Mouse (Mus musculus) neural tube, embryonic 13.5 days (tissue): ENCODE measurements at regions not wholly inside any gene's neighbourhood (a gene's known extent, or its start where the extent isn't known, plus 50 kb on each side); places are given as distances from the start of the nearest gene placed in this dataset.

Experiments
- ATAC-seq: fragments of 200-750 bp; cut with Nextera tagmentation; 2 replicates; pipeline ENCODE4 v1.8.0; 2017; ENCODE audit warnings: low read depth, mild to moderate bottlenecking, moderate TSS enrichment, moderate library complexity
- H3K27ac ChIP-seq: fragments of 300-500 bp; sonication (generic); replicated peaks from 2 replicates; pipeline ENCODE4 v1.5.1; 2015; ENCODE audit warnings: moderate library complexity, mild to moderate bottlenecking, inconsistent platforms
- H3K27me3 ChIP-seq: fragments of 300-500 bp; sonication (generic); 2 replicates; pipeline ENCODE4 v1.6.1; 2015; ENCODE audit warnings: mild to moderate bottlenecking, inconsistent platforms
- H3K36me3 ChIP-seq: fragments of 300-500 bp; sonication (generic); 2 replicates; pipeline ENCODE4 v1.6.1; 2015; ENCODE audit warnings: mild to moderate bottlenecking, inconsistent platforms
- H3K4me1 ChIP-seq: fragments of 300-500 bp; sonication (generic); replicated peaks from 2 replicates; pipeline ENCODE4 v1.6.1; 2015; ENCODE audit warnings: inconsistent platforms
- H3K4me2 ChIP-seq: fragments of 300-500 bp; sonication (generic); 2 replicates; pipeline ENCODE4 v1.6.1; 2015; ENCODE audit warnings: inconsistent platforms, mild to moderate bottlenecking, moderate library complexity
- H3K4me3 ChIP-seq: fragments of 300-500 bp; sonication (generic); 2 replicates; pipeline ENCODE4 v1.5.1; 2015; ENCODE audit warnings: mild to moderate bottlenecking, inconsistent platforms
- H3K9ac ChIP-seq: fragments of 300-500 bp; sonication (generic); 2 replicates; pipeline ENCODE4 v1.6.1; 2015; ENCODE audit warnings: moderate library complexity, mild to moderate bottlenecking, inconsistent platforms
- H3K9me3 ChIP-seq: fragments of 300-500 bp; sonication (generic); 2 replicates; pipeline ENCODE4 v1.6.1; 2016; ENCODE audit warnings: inconsistent platforms
- WGBS: fragments of 180-500 bp; shearing (Covaris S2); methylation state at CpG from one replicate; pipeline ENCODE4 v1.1.7; 2015; 5-methylcytosine and 5-hydroxymethylcytosine counted together

- 17% methylated on average over 15 of the region's 15 CpGs for WGBS
- peak; percentile 63; the same call in 1 of the 2 replicates for ATAC-seq
- Histone ChIP-seq H3K9ac (no peak overlapping the region), H3K4me3 (no peak overlapping the region), H3K27ac (no peak overlapping the region), H3K4me1 (peaks cover 15% of the 10 kb centered on the region), H3K36me3 (no peaks in the 10 kb centered on the region), H3K9me3 (no peaks in the 10 kb centered on the region), H3K27me3 (peaks cover 4% of the 10 kb centered on the region; the same call in 1 of the 2 replicates), H3K4me2 (no peak overlapping the region; the same call in 1 of the 2 replicates)
These were observed 54.9 kb upstream of the Chst1 start for GRCm38 (mm10) chr2:92544364-92545151.

- no peak for ATAC-seq
- Histone ChIP-seq H3K9me3 (no peaks in the 10 kb centered on the region), H3K36me3 (no peaks in the 10 kb centered on the region), H3K27ac (no peak overlapping the region), H3K9ac (no peak overlapping the region), H3K4me3 (no peak overlapping the region), H3K27me3 (peaks cover 4% of the 10 kb centered on the region; the same call in 1 of the 2 replicates), H3K4me1 (peaks cover 15% of the 10 kb centered on the region), H3K4me2 (no peak overlapping the region)
- WGBS: 62% methylated on average over 5 of the region's 5 CpGs
These were observed 58.7 kb upstream of the Chst1 start for GRCm38 (mm10) chr2:92540841-92541240.

- H3K27me3 ChIP-seq: no peaks in the 10 kb centered on the region
- no peak overlapping the region for H3K4me2 ChIP-seq
- no peak overlapping the region for H3K4me3 ChIP-seq
- WGBS: 85% methylated on average over 5 of the region's 5 CpGs
- no peak overlapping the region for H3K9ac ChIP-seq
- no peaks in the 10 kb centered on the region for H3K36me3 ChIP-seq
- peaks cover 20% of the 10 kb centered on the region for H3K4me1 ChIP-seq
- ATAC-seq: no peak
- H3K27ac ChIP-seq: no peak overlapping the region
- H3K9me3 ChIP-seq: no peaks in the 10 kb centered on the region
These were observed 67.5 kb upstream of the Chst1 start for GRCm38 (mm10) chr2:92531996-92532395.

- Histone ChIP-seq H3K27me3 (no peaks in the 10 kb centered on the region), H3K36me3 (no peaks in the 10 kb centered on the region), H3K9me3 (no peaks in the 10 kb centered on the region), H3K4me2 (no peak overlapping the region), H3K27ac (no peak overlapping the region), H3K4me3 (no peak overlapping the region), H3K9ac (no peak overlapping the region), H3K4me1 (peaks cover 32% of the 10 kb centered on the region)
- WGBS: 19% methylated on average over 4 of the region's 4 CpGs
- ATAC-seq: no peak
These were observed 68.8 kb upstream of the Chst1 start for GRCm38 (mm10) chr2:92530677-92531076.

GRCm38 (mm10) chr2:92529670-92530322 lies 69.5 kb upstream of the Slc35c1 start:
- H3K27me3 ChIP-seq: no peaks in the 10 kb centered on the region
- no peaks in the 10 kb centered on the region for H3K36me3 ChIP-seq
- H3K9me3 ChIP-seq: no peaks in the 10 kb centered on the region
- WGBS: 40% methylated on average over 14 of the region's 14 CpGs
- ATAC-seq: peak; percentile 76
- H3K4me2 ChIP-seq: peak overlapping the region; percentile 76
- H3K4me1 ChIP-seq: peaks cover 40% of the 10 kb centered on the region
- H3K27ac ChIP-seq: peak overlapping the region; percentile 86
- H3K9ac ChIP-seq: peak overlapping the region; percentile 60
- H3K4me3 ChIP-seq: peak overlapping the region; percentile 46

- Histone ChIP-seq H3K4me2 (peak overlapping the region; percentile 76), H3K27me3 (no peaks in the 10 kb centered on the region), H3K4me3 (peak overlapping the region; percentile 46), H3K4me1 (peaks cover 45% of the 10 kb centered on the region), H3K27ac (peak overlapping the region; percentile 86), H3K36me3 (no peaks in the 10 kb centered on the region), H3K9ac (peak overlapping the region; percentile 75), H3K9me3 (no peaks in the 10 kb centered on the region)
- ATAC-seq: peak; percentile 99
- WGBS: 5% methylated on average over 24 of the region's 24 CpGs
These were observed 68.8 kb upstream of the Slc35c1 start for GRCm38 (mm10) chr2:92529071-92529641.

- Histone ChIP-seq H3K4me2 (peak overlapping the region; percentile 76), H3K27me3 (no peaks in the 10 kb centered on the region), H3K27ac (no peak overlapping the region), H3K4me1 (peaks cover 45% of the 10 kb centered on the region), H3K9me3 (no peaks in the 10 kb centered on the region), H3K36me3 (no peaks in the 10 kb centered on the region), H3K4me3 (peak overlapping the region; percentile 46; the same call in 1 of the 2 replicates), H3K9ac (peak overlapping the region; percentile 75; the same call in 1 of the 2 replicates)
- ATAC-seq: no peak
- WGBS: 77% methylated on average over 6 of the region's 6 CpGs
These were observed 67.9 kb upstream of the Slc35c1 start for GRCm38 (mm10) chr2:92528119-92528830.

GRCm38 (mm10) chr2:92526676-92527395 lies 66.5 kb upstream of the Slc35c1 start:
- no peaks in the 10 kb centered on the region for H3K27me3 ChIP-seq
- H3K4me3 ChIP-seq: no peak overlapping the region
- no peak for ATAC-seq
- H3K4me2 ChIP-seq: no peak overlapping the region
- WGBS: 78% methylated on average over 5 of the region's 5 CpGs
- peaks cover 45% of the 10 kb centered on the region for H3K4me1 ChIP-seq
- no peak overlapping the region for H3K27ac ChIP-seq
- H3K9me3 ChIP-seq: no peaks in the 10 kb centered on the region
- no peaks in the 10 kb centered on the region for H3K36me3 ChIP-seq
- H3K9ac ChIP-seq: no peak overlapping the region

- H3K4me2 ChIP-seq: no peak overlapping the region
- no peak overlapping the region for H3K9ac ChIP-seq
- H3K9me3 ChIP-seq: no peaks in the 10 kb centered on the region
- no peak overlapping the region for H3K4me3 ChIP-seq
- no peaks in the 10 kb centered on the region for H3K27me3 ChIP-seq
- peaks cover 45% of the 10 kb centered on the region for H3K4me1 ChIP-seq
- ATAC-seq: 0 out of 2 replicates have a peak, but pooled peaks have one; percentile 41
- H3K27ac ChIP-seq: peak overlapping the region; percentile 79
- WGBS: 18% methylated on average over 7 of the region's 7 CpGs
- no peaks in the 10 kb centered on the region for H3K36me3 ChIP-seq
These were observed 65.3 kb upstream of the Slc35c1 start for GRCm38 (mm10) chr2:92525628-92526027.

- Histone ChIP-seq H3K36me3 (no peaks in the 10 kb centered on the region), H3K4me2 (no peak overlapping the region), H3K4me1 (peaks cover 43% of the 10 kb centered on the region), H3K27me3 (no peaks in the 10 kb centered on the region), H3K9me3 (no peaks in the 10 kb centered on the region), H3K4me3 (no peak overlapping the region), H3K9ac (no peak overlapping the region), H3K27ac (peak overlapping the region; percentile 79)
- ATAC-seq: no peak
- 65% methylated on average over 10 of the region's 10 CpGs for WGBS
These were observed 64.8 kb upstream of the Slc35c1 start for GRCm38 (mm10) chr2:92525062-92525623.

GRCm38 (mm10) chr2:92524346-92524905 lies 64.1 kb upstream of the Slc35c1 start:
- no peaks in the 10 kb centered on the region for H3K27me3 ChIP-seq
- H3K9me3 ChIP-seq: no peaks in the 10 kb centered on the region
- H3K27ac ChIP-seq: no peak overlapping the region
- 86% methylated on average over 9 of the region's 9 CpGs for WGBS
- peaks cover 36% of the 10 kb centered on the region for H3K4me1 ChIP-seq
- H3K4me3 ChIP-seq: no peak overlapping the region
- H3K4me2 ChIP-seq: no peak overlapping the region
- ATAC-seq: no peak
- no peak overlapping the region for H3K9ac ChIP-seq
- no peaks in the 10 kb centered on the region for H3K36me3 ChIP-seq
